Mouse (Mus musculus): Measurements from ENCODE around the gene Zfp280d. TPM values are rescaled to one million over a fixed set of nuclear protein-coding genes. Genes with fewer than 3 reads are reported as not detected.

The Zfp280d gene
- polyA plus RNA-seq, 1 experiment = 4.7 TPM

GRCm38 (mm10) chr9:72309765-72310164 lies 35.1 kb downstream of the Zfp280d start:
- H3K36me3 ChIP-seq (ENCODE audit: control insufficient read depth, insufficient read depth) = peaks cover 59% of the 10 kb centered on the region
- H3ac ChIP-seq (ENCODE audit: control insufficient read depth, insufficient read length, low read depth) = no peak overlapping the region
- H3K79me3 ChIP-seq (ENCODE audit: low read depth) = no peaks in the 10 kb centered on the region
- no peak for TF ChIP-seq FOSL1 (IDR thresholded peaks at IDR 0.05; ENCODE audit: insufficient read depth, low read length, poor library complexity, severe bottlenecking)
- TF ChIP-seq USF1 (IDR thresholded peaks at IDR 0.05; ENCODE audit: low read depth) = no peak
- TF ChIP-seq MYOG (IDR thresholded peaks at IDR 0.05; ENCODE audit: control insufficient read depth, extremely low read depth, insufficient read length) = no peak
- no peak for TF ChIP-seq CEBPB (IDR thresholded peaks at IDR 0.05; ENCODE audit: low read depth)
- TF ChIP-seq MAX (IDR thresholded peaks at IDR 0.05) = no peak
- TF ChIP-seq CTCF (IDR thresholded peaks at IDR 0.05; ENCODE audit: control insufficient read depth, insufficient read depth, insufficient read length) = no peak
- TF ChIP-seq MYOD1 (IDR thresholded peaks at IDR 0.05; ENCODE audit: control insufficient read depth, insufficient read length, low read depth) = no peak
- H3K79me2 ChIP-seq (ENCODE audit: control insufficient read depth, insufficient read depth) = no peaks in the 10 kb centered on the region
- no peaks in the 10 kb centered on the region for H3K27me3 ChIP-seq (ENCODE audit: control insufficient read depth, insufficient read depth, insufficient read length)
- H3K4me3 ChIP-seq (ENCODE audit: insufficient read depth, poor library complexity, severe bottlenecking) = no peak overlapping the region

- peaks cover 53% of the 10 kb centered on the region for H3K36me3 ChIP-seq (ENCODE audit: control insufficient read depth, insufficient read depth)
- no peak overlapping the region for H3K4me3 ChIP-seq (ENCODE audit: insufficient read depth, poor library complexity, severe bottlenecking)
- H3K27me3 ChIP-seq (ENCODE audit: control insufficient read depth, insufficient read depth, insufficient read length) = no peaks in the 10 kb centered on the region
- no peak overlapping the region for H3ac ChIP-seq (ENCODE audit: control insufficient read depth, insufficient read length, low read depth)
- H3K79me3 ChIP-seq (ENCODE audit: low read depth) = no peaks in the 10 kb centered on the region
- TF ChIP-seq CTCF (IDR thresholded peaks at IDR 0.05; ENCODE audit: control insufficient read depth, insufficient read depth, insufficient read length) (no peak), FOSL1 (IDR thresholded peaks at IDR 0.05; ENCODE audit: insufficient read depth, low read length, poor library complexity, severe bottlenecking) (no peak), MYOG (IDR thresholded peaks at IDR 0.05; ENCODE audit: control insufficient read depth, extremely low read depth, insufficient read length) (no peak)
- no peaks in the 10 kb centered on the region for H3K79me2 ChIP-seq (ENCODE audit: control insufficient read depth, insufficient read depth)
These were observed 58.6 kb downstream of the Zfp280d start for GRCm38 (mm10) chr9:72333221-72333620.

DNA sequence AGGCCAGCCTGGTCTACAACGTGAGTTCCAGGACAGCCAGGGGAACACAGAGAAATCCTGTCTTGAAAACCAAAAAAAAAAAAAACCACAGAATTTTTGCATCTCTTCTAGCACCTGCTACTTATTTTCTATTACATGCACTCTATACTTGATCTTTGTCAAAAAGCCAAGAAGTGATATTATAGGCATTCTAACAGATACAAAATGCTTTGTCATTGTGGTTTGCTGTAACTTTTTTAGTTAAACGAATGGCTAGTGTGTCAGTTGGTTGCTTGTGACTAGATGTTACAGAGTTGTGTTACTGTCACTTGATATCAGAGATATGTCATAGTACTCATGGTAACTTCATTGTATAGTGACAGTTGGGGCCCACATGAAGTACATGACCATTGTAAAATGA lies 61.4 kb downstream of the Zfp280d start:
- peaks cover 60% of the 10 kb centered on the region for H3K36me3 ChIP-seq (ENCODE audit: control insufficient read depth, insufficient read depth)
- no peaks in the 10 kb centered on the region for H3K27me3 ChIP-seq (ENCODE audit: control insufficient read depth, insufficient read depth, insufficient read length)

DNA sequence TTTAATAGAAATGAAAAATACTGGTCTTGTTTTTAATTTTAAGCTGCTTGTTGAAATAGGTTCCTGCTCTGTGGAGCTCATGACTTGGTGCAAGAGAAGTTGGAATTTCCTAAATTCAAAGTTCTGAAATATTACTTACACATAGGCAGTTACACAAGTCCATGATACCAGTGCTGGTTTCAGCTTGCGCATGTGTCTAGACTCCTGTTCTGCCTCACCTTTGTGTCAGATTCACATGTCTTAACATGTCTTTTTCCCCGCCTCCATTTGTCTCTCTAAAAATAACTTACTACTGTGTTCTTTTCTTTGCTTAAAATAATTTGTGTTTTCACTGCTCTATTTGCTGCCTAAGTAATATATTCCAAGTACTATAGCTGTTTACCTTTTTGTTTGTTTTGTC lies 64.5 kb downstream of the Zfp280d start:
- no peak overlapping the region for H3ac ChIP-seq (ENCODE audit: control insufficient read depth, insufficient read length, low read depth)
- H3K79me2 ChIP-seq (ENCODE audit: control insufficient read depth, insufficient read depth) = no peaks in the 10 kb centered on the region
- H3K79me3 ChIP-seq (ENCODE audit: low read depth) = no peaks in the 10 kb centered on the region
- H3K4me3 ChIP-seq (ENCODE audit: insufficient read depth, poor library complexity, severe bottlenecking) = no peak overlapping the region
- H3K36me3 ChIP-seq (ENCODE audit: control insufficient read depth, insufficient read depth) = peaks cover 49% of the 10 kb centered on the region
- no peaks in the 10 kb centered on the region for H3K27me3 ChIP-seq (ENCODE audit: control insufficient read depth, insufficient read depth, insufficient read length)
- TF ChIP-seq FOSL1 (IDR thresholded peaks at IDR 0.05; ENCODE audit: insufficient read depth, low read length, poor library complexity, severe bottlenecking) (no peak), CEBPB (IDR thresholded peaks at IDR 0.05; ENCODE audit: low read depth) (no peak)

More for the DNA sequence above, 61.4 kb downstream of the Zfp280d start:
- H3K79me3 ChIP-seq (ENCODE audit: low read depth) = no peaks in the 10 kb centered on the region
- H3K4me3 ChIP-seq (ENCODE audit: insufficient read depth, poor library complexity, severe bottlenecking) = no peak overlapping the region
- TF ChIP-seq MYOD1 (IDR thresholded peaks at IDR 0.05; ENCODE audit: control insufficient read depth, insufficient read length, low read depth) (no peak), MAX (IDR thresholded peaks at IDR 0.05) (no peak), CTCF (IDR thresholded peaks at IDR 0.05; ENCODE audit: control insufficient read depth, insufficient read depth, insufficient read length) (no peak), USF1 (IDR thresholded peaks at IDR 0.05; ENCODE audit: low read depth) (no peak), CEBPB (IDR thresholded peaks at IDR 0.05; ENCODE audit: low read depth) (no peak), MYOG (IDR thresholded peaks at IDR 0.05; ENCODE audit: control insufficient read depth, extremely low read depth, insufficient read length) (no peak), FOSL1 (IDR thresholded peaks at IDR 0.05; ENCODE audit: insufficient read depth, low read length, poor library complexity, severe bottlenecking) (no peak)
- no peak overlapping the region for H3ac ChIP-seq (ENCODE audit: control insufficient read depth, insufficient read length, low read depth)
- no peaks in the 10 kb centered on the region for H3K79me2 ChIP-seq (ENCODE audit: control insufficient read depth, insufficient read depth)

GRCm38 (mm10) chr9:72343844-72344243 lies 69.2 kb downstream of the Zfp280d start:
- Histone ChIP-seq H3K4me3 (ENCODE audit: insufficient read depth, poor library complexity, severe bottlenecking) (no peak overlapping the region), H3K36me3 (ENCODE audit: control insufficient read depth, insufficient read depth) (peaks cover 33% of the 10 kb centered on the region), H3K79me2 (ENCODE audit: control insufficient read depth, insufficient read depth) (no peaks in the 10 kb centered on the region), H3ac (ENCODE audit: control insufficient read depth, insufficient read length, low read depth) (no peak overlapping the region), H3K79me3 (ENCODE audit: low read depth) (no peaks in the 10 kb centered on the region), H3K27me3 (ENCODE audit: control insufficient read depth, insufficient read depth, insufficient read length) (no peaks in the 10 kb centered on the region)
- no peak for TF ChIP-seq MAX (IDR thresholded peaks at IDR 0.05)
- TF ChIP-seq USF1 (IDR thresholded peaks at IDR 0.05; ENCODE audit: low read depth) = no peak
- no peak for TF ChIP-seq MYOG (IDR thresholded peaks at IDR 0.05; ENCODE audit: control insufficient read depth, extremely low read depth, insufficient read length)
- TF ChIP-seq CTCF (IDR thresholded peaks at IDR 0.05; ENCODE audit: control insufficient read depth, insufficient read depth, insufficient read length) = no peak
- no peak for TF ChIP-seq CEBPB (IDR thresholded peaks at IDR 0.05; ENCODE audit: low read depth)
- no peak for TF ChIP-seq FOSL1 (IDR thresholded peaks at IDR 0.05; ENCODE audit: insufficient read depth, low read length, poor library complexity, severe bottlenecking)

GRCm38 (mm10) chr9:72372359-72372758 lies 97.7 kb downstream of the Zfp280d start:
- Histone ChIP-seq H3K4me3 (ENCODE audit: insufficient read depth, poor library complexity, severe bottlenecking) (no peak overlapping the region), H3K79me2 (ENCODE audit: control insufficient read depth, insufficient read depth) (no peaks in the 10 kb centered on the region), H3K36me3 (ENCODE audit: control insufficient read depth, insufficient read depth) (no peaks in the 10 kb centered on the region), H3K27me3 (ENCODE audit: control insufficient read depth, insufficient read depth, insufficient read length) (no peaks in the 10 kb centered on the region), H3K79me3 (ENCODE audit: low read depth) (no peaks in the 10 kb centered on the region), H3ac (ENCODE audit: control insufficient read depth, insufficient read length, low read depth) (no peak overlapping the region)
- TF ChIP-seq MAX (IDR thresholded peaks at IDR 0.05) (no peak), CEBPB (IDR thresholded peaks at IDR 0.05; ENCODE audit: low read depth) (no peak), FOSL1 (IDR thresholded peaks at IDR 0.05; ENCODE audit: insufficient read depth, low read length, poor library complexity, severe bottlenecking) (no peak), CTCF (IDR thresholded peaks at IDR 0.05; ENCODE audit: control insufficient read depth, insufficient read depth, insufficient read length) (no peak), USF1 (IDR thresholded peaks at IDR 0.05; ENCODE audit: low read depth) (no peak), MYOG (IDR thresholded peaks at IDR 0.05; ENCODE audit: control insufficient read depth, extremely low read depth, insufficient read length) (no peak), MYOD1 (IDR thresholded peaks at IDR 0.05; ENCODE audit: control insufficient read depth, insufficient read length, low read depth) (no peak)
